Mouse (Mus musculus): ENCODE data around the gene Psat1.

Gene Psat1

DNA sequence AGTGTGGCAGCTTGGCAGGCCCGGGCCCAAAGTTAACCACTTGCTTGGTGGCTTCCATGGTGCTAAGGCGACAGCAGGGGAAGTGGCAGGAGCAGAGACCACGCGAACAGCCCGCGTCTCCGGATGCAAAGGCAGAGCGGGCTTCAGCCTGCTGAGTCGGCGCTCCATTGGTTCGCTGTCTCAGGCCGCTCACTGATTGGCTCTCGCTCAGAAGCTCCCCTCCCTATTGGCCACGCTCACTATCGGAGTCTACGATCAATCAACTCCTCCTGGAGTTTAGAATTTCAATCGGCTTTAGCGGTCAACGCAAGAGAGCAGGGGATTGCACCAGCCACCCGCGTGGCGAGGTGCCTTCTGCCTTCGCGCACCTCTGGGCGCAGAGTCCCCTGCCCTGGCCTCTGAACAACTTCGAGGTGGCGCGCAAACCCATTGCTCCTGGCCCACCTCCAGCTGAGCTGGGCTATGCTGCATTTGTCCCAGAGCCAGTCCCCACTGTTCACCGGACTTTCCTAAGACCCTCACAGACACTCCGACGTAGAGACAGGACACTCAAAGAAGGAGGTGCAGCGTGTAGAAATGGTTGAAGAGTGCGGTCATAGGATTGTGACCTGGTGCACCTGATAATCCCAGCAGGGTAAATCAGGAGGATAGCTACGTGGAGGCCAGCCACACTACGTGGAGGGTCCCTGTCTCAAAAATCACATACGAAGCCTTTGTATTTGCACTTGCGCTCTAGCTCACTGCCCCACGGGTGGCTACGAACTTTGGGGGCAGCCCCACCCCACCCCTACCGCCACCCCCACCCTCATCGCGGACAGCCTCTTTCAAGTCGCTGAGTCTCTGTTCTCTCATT, 22.0 kb downstream of the Psat1 start:
- peak; percentile 96 for DNase-seq (ENCODE audit: low read depth, low spot score)

DNA sequence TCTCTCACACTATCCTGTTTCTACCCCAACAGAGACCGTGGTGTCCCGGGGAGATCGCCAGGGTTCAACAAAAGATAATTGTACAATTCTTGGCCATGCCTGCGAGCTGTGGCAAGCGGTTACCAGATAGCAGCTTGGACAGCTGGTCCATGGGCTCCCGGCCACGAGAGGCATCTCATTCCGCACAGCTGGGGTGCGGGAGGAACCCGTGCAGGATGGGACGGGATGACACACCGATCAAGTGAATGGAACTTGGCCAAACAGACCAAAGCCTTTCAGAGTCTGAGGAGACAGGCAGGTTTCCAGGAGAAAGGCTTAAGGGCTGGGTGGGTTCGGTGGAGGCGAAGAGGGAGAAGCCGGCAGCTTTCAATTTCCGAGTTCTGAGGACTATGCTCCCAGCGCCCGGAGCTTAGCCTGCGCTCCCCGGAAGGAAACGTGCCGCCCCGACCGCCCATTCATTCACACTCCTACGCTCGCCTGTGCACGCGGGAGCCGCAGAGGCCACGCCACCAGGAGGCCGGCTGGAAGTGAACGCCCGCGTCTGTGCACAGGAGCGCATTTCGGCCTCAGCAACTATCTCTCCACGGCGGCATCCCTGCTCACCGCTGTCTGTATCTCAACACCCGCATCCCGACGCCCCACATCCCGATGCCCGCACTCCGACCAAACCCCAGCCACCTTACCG, 22.8 kb downstream of the Psat1 start:
- peak; percentile 92 for DNase-seq (ENCODE audit: low read depth, low spot score)

DNA sequence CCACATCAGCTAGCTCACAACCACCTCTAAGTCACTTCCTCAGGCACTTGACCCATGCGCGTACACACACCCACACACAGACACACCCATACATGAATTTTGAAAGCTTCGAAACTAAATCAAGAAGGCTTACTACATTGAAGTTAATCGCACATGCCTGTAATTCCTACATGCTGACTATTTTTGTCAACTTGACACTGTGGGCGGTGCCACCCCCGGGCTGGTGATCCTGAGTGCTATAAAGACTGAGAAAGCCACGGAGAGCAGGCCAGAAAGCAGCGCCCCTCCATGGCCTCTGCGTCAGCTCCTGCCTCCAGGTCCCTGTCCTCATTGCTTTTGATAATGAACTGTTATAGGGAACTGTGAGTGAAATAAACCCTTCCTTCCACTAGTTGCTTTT, 23.7 kb downstream of the Psat1 start:
- DNase-seq (ENCODE audit: low read depth, low spot score): peak; percentile 16

DNA sequence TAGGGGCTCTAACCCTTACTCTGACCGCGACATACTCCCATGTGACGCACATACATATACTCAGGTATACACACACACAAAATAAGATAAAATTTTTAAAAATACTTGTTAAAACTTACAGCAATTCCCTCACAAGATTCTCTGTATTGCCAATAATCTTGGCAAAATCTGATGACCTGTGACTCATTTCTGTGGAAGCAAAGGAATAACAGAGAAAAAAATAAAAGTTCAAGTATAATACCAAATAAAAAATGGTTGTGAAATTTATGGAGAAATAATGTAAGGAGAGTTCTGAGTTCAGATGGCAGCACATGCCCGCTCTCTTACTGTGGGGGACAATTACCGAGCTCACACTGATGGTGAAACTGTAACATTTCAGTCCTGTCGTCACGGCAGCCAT, 27.8 kb downstream of the Psat1 start:
- DNase-seq (ENCODE audit: low read depth, low spot score): no peak

DNA sequence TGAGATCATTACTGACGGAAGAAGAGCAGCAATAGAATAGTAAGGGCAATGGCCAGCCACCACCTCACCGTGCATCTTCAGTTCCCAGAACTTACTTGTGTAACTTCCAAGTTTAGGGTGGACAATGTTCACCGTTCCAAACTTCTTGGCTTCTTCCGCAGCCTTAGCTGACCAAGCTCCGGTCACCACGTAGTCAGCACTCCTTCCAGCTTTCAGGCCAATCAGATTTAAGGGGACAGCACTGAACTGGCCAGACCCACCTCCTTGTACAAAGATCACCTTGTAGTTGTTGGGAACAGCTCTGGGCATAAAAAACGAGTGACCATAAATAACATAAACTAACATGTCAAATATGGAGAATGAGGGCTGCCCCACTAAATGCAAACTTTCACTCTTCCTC, 29.0 kb downstream of the Psat1 start:
- DNase-seq (ENCODE audit: low read depth, low spot score): no peak

DNA sequence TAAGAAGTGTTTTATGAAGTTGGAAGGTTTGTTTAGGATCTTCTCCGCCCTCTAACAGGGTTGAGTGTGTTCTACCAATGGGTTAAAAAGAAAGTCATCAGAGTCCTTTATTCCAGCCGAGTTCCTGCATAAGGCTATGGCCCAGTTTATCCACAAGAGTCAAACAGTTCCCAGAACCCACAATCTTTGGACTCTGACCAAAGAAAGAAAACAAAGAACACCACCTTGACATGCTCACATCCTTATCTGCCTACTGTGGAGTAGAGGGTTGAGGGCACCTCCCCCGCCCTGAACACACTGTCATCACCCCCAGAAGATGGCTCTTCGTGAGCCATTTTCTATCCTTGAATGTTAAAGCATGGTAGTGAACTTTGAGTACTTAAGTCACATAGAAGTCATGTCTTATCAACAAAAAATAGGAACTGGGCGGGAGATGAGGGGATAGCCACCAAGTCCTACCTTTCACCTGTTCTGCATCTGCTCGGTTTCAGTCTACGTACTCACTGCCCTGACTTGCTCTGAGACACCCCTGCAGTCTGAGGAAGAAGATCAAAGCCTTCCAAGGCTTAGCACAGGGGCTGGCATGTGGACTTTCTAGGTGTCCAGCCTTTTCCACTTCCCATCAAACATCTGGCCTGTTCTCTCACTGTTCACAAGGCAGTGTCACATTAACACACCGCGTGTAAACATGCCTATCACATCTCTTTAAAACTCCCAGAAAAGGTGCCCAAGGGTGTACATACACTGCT, 33.7 kb downstream of the Psat1 start:
- no peak for DNase-seq (ENCODE audit: low read depth, low spot score)

DNA sequence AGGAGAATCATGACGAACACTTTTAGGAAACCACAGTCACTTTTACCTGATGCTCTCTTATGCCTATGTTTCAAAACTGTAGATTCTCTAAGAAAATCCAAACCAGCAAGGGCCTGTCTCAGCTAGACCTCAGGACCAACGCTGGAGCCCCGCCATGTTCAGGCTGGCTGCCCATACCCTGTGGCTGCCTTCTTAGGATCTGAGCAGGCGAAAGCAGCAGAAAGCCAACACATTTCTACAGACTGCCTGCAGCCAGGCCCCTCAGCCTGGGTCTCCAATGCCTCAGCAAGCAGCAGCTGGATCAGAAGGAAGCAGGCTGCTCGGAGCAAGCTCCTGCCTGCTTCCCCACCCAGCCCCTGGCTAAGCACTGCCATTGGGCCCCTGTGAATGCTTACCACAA, 35.7 kb downstream of the Psat1 start:
- no peak for DNase-seq (ENCODE audit: low read depth, low spot score)

DNA sequence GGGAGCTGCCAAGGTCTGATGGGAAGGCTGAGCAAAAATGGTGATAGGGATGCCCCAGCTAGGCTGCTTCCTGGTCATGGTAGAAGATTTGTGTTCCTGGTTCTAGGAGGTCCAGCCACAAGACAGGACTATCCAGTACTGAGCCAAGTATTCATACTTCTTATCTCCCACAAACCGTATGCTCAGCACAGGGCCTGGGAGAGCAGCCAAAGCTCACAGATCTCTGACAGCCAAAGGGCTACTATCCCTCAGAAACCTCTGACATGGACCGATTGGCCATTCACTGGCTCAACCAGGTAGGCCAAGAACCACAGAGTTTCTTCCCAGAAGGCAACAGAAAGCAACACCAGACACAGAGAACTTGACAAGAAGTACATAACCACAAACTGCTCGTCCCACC, 36.1 kb downstream of the Psat1 start:
- DNase-seq (ENCODE audit: low read depth, low spot score): no peak

DNA sequence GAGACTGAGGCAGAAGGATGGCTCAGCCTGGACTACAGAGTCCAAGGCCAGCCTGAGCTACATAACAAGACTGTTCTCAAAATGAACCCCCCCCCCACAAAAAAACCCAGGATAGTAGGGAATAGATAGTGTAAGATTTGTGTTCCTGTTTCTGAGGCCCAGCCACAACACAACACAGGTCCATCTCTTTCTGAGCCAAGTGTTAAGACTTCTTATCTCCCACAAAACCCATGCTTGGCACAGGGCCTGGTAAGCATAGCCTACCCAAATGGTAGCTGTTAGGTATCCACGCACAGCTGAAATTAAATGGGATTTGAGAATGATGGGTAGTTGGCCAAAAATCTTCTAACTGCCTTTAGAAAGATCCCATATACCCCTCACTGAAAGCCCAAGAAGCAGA, 36.6 kb downstream of the Psat1 start:
- no peak for DNase-seq (ENCODE audit: low read depth, low spot score)

DNA sequence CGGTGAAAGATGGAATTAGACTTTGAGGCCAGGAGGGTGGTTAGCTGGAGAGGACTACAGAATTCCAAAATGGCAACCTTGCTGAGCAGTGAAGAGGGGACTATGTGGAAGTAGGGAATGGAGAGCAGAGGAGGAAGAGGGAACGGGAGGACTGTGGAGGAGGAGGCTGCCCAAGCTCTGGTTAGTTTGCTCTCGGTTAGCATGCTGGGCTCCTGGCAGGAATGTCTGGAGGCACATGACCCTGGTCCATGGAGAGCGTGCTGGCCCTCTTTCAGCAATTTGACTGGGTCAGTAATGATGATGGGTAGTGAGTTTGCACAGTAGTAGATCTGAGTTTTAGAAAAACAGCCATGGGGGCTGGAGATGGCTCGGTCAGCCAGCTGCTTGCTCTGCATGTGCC, 39.1 kb downstream of the Psat1 start:
- no peak for DNase-seq (ENCODE audit: low read depth, low spot score)

DNA sequence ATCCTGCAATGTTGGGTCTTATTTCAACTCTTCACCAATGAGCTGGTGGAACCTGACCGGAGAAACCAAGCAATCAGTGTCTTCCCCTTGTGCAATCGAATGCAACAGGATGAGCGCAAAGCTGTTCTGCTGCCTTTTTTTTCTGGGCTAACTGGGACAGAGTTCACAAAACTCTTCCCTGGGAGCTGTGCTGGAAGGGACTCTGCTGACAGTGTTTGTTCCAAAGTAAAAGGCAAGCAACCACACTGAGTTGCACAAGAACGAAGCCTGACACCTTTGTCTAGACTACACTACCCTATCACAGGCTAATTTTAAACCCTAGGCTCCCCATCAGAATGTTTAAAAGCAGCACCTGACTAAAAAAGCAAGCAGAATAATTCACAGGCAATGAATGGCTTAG, 42.4 kb downstream of the Psat1 start:
- peak; percentile 11 for DNase-seq (ENCODE audit: low read depth, low spot score)

DNA sequence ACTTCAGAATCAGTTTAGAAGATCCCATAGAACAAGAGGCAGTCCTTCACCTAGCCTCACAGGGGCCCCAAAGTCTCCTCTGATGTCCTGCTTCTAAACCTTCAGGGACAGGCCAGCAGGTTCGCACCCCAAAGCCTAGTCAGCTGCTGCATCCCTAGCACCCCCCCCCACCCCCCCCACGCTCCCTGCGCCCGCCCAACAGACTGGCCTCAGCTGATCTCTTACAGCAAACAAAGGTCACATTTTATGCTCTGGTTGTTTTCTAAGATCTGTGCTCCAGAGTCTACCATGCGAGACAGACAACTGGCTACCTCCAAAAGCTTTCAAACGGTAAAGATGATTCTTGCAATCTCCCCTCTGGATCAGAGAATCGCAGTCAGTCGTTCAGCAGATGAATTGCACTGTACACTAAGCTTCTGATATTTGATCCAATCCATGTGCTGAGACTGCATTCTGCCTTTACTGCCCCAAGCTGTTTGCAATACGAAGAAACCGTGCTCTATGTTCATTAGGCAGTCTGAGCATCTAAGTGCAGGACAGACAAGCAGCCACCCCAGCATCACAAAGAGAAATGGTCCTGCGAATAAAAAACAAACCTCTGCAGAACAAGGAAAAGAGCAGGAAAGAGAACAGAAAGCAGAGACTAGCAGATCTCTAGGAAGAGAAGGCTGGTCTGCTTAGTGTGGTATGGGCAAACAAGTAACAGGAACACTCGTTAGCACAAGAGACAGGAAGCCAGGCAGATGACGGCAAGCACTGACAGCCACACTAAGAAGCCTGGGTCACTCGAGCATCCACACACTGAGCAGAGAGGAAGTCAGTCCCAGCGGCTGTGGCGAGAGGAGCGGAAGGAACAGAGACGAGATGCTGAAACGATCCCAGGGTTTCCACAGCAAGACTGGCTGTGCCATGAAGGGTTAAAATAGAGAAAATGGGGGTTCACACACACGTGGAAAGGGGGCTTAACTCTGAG, 43.3 kb downstream of the Psat1 start:
- peak; percentile 33 for DNase-seq (ENCODE audit: low read depth, low spot score)

DNA sequence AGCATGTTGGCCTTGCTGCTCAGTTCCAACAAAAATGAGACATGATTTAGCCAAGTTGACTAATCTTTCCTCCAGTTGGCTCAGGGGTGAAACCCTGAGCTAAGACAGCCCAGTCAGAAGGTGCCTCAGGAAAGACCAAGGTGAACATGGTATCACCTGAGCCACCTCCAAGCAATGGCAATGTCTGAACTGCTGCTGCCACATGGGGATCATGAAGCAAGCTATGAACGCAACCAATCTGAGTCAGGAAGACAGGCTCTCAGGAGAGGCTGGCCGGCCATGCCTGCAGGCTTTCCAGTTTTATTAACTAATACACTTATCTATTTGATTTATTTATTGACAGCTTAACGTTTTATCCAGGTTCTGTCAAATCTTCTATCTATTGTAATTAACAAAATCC, 51.5 kb downstream of the Psat1 start:
- DNase-seq (ENCODE audit: low read depth, low spot score): no peak

DNA sequence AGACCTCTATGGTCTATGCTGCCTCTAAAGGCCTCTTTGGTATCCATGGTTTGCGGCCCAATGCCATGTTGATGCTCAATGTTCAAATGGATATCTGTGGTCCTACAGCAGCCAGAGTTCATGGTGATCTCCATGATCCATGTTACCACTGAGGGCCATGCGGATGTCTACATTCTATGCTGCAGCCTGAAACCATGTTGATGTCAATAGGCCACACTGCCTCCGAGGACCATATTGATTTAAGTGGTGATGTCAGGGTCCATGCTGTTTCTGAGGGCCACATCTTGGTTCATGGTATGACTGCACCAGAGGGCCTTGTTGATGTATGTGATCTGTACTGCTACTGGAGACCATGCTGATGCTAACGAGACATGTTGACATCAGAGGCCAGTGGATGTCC, 55.0 kb downstream of the Psat1 start:
- no peak for DNase-seq (ENCODE audit: low read depth, low spot score)

DNA sequence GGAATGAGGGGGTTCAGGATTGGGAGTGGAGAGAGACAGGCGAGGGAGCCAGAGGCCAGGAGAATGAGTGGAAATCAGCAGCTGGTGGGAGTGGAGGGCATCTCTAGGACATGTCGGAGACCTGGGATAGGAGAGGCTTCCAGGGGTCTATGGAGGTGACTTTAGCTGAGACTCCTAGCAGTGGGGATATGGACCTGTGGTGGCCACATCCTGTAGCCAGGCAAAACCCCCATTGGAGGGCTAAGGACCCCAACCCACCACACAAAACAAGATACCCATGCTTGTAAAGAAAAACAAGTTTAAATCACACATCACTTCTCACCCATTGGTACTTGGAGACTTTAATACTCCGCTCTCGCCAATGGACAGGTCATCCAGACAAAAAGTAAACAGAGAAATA, 58.7 kb downstream of the Psat1 start:
- DNase-seq (ENCODE audit: low read depth, low spot score): no peak

DNA sequence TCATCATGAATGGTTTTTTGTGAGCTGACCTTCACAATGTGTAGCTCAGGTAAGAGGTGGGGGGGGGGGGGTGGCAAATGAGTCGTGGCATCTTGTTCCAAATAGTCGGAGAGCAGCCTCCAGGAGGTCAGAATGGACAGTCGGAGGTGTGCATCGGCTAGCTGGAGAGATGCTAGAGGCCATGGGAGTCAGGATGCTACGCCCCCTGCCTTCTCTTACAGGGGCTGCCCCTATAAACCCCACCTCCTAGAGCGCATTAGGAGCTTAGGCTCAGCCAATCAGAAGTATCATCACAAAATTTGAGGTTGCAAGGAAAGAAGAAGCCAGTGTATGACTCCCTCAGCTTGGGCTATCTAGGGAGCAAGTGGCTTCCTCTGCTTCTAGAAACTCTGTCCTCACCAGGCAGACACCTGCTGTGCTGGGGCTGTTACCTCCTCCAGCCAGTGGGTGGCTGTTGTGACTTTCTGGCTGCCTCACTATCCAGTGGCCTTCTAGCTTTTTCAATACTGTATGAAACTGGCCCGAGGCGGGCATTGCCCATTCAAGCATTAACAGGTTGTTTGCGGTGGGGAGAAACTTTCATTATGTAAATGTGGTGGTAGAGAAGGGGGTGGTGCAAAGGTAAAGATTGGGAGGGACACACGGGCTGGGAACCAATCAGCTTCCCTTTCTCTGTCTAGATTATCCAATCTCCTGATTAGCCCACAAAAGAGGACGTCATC, 64.3 kb downstream of the Psat1 start:
- no peak for DNase-seq (ENCODE audit: low read depth, low spot score)

DNA sequence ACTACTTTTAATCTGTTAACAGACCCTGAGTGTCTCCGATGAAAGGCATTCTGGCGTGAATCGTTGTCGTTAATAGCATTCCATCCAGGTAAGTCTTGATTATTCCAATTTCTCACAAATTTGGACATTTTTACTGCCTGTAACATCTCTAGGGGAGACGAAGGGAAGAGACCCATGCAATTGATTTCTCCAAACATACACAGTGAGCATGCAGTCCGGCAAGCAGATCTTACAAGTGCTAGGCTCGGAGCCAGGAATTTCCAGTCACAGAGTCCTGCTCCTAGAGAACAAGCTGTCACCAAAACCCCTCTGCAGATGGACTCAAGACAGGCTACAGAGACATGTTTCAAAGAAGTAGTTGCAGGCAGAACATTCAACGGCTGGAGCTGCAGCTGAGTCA, 66.4 kb downstream of the Psat1 start:
- DNase-seq (ENCODE audit: low read depth, low spot score): peak; percentile 15

DNA sequence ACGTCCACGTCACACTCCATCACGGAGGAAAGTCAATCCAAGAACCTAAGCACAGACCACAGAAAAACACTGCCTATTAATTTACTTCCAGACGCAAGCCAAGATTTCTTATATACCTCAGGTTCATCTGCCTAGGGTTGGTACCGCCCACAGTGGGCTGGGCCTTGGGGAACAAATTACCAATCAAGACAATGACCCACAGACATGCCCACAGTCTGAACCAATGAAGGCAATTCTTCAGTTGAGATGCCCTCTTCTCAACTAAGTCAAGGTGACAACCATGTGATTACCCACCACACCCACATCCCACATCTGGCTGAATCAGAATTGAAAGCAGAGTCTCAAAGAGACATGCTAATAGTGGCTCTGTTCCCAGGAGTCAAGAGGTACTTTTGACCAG, 67.9 kb downstream of the Psat1 start:
- DNase-seq (ENCODE audit: low read depth, low spot score): no peak

DNA sequence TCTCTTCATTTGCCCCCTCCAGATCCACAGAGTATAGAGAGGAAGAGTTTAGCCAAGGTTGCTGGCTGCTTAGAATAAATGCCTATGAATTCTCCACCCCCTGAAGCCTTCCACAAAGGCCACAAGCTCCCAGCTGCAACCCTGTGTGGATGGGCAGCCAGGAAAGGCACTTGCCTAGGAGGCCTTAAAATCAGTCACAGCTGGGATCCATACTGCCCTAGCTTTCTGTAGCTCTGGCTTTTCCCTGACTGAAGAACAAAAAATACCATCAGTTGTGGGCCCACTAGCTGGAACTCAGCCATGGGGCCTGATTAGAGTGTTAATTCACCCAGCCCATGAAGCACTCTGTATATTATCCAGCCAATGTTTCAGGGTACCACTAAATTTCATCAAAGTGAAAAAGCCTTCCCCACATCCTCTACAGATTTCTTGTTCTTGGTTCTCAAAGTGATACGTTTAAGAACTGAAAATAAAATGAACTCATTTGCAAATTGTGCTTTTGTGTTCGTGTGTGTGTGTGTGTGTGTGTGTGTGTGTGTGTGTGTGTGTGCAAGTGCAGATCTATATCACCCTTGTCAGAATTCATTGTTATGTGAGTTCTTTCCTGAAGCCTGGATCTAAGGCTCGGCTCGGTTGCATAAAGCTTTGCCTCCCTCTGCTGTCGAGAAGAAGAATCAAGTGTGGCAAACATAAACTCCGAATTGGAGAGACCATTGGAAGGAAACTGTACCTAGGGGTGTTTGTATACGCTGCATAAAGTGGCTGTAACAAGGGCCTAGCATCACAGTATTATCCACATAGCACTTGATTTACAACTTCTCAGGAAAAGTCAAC, 78.1 kb downstream of the Psat1 start:
- peak; percentile 70 for DNase-seq (ENCODE audit: low read depth, low spot score)

DNA sequence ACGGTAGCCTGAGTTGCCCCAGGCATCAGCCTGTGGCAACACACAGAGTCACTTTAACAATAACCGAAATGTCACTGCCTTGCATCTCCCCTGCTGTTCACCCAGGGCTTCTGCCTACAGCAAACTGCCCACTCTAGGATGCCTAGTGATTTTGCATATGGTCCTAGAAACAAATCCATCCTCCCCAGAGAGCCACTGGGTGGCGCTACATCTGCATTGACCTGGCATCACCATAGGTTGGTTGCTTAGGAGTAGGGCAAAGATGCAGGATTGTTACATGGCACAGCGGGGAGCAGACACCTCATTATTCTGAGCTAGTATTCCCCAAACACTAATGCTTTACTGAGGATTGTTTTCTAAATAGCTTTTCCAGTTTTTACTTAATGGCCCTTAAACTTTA, 80.3 kb downstream of the Psat1 start:
- DNase-seq (ENCODE audit: low read depth, low spot score): peak; percentile 44
